Mouse (Mus musculus): ENCODE results near the gene Tjp3.

- TF ChIP-seq EP300 (IDR thresholded peaks at IDR 0.05; ENCODE audit: insufficient read depth, low read depth, low read length) (peak; percentile 46; the same call in 1 of the 2 replicates), POLR2A (IDR thresholded peaks at IDR 0.05; ENCODE audit: insufficient read depth, low read length) (no peak)
Measured at GRCm38 (mm10) chr10:81229735-81230437, 61.5 kb downstream of the Tjp3 start.

All from ES-Bruce4 (cell line).